Mouse (Mus musculus): Measurements from ENCODE around the gene Gm20388. TPM values are rescaled to one million over a fixed set of nuclear protein-coding genes. Genes with fewer than 3 reads are reported as not detected.

Gm20388 gene
- total RNA-seq, 4 experiments from 2014 or later: 0.17 to 15.1 (median 6.6) TPM

DNA sequence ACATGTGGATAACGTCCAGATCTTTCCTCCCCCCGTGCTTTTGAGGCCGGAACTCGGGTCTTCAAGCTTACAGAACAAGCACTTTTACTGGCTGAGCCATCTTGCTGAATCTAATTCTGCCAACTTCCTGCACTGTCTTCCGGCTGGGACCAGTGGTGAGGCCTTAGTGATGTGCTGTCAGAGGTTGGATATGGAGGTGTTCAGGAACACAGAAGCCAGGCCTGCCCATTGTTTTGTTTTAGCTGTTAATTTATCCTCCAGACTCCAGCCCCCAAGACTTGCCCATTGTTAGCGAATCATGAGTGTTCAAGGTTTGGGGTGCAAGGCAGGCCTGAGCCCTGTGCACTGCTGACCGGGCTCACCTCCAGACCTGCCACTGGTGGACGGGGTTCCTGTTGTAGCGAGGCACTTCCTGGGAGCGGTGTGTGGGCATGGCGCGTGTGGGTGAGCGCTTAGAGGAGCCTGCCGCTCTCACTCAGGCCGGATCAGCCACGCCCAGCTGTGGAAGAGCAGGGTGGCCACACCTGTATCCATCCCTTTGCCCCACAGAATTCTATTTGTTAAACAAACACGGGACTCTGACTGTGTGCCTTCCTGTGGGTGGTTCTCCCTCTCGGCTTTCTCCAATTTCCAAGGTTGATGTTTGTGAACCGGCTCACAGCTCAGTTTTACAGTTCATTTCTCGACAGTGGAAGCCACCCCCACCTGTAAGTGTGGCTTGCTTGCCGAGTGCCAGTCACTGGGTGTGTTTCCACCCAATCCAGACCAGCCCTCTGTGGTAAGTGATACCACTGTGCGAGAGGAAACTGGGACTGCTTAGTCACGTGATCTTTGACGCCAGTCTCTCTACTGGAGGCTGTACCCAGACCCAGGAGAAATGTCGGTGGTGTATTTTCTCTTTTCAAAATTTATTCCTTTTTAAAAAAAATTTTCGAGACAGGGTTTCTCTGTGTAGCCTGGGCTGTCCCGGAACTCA lies 3430.7 kb downstream of the Gm20388 start:
- no peak for DNase-seq (ENCODE audit: low spot score in 2 of 2)

DNA sequence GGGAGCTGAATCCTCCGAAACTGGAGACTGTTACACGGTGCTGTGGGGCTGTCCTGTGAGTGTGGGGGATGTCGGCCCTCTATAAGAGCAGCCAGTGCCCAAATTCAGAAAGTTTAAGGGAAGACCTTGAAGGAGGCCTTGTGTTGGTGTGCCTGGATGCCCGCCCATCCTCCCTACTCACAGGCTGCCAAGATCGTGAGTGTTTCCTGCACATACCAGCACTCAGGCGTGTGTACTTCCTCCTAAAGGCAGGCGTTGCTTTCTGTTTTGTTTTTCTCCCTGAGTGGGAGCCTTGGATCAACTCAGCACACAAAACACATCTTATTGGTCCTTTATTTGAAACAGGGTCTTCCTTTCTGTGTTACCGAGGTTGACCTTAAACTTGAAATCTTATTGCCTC lies 3431.6 kb downstream of the Gm20388 start:
- DNase-seq (ENCODE audit: low spot score in 2 of 2): no peak

DNA sequence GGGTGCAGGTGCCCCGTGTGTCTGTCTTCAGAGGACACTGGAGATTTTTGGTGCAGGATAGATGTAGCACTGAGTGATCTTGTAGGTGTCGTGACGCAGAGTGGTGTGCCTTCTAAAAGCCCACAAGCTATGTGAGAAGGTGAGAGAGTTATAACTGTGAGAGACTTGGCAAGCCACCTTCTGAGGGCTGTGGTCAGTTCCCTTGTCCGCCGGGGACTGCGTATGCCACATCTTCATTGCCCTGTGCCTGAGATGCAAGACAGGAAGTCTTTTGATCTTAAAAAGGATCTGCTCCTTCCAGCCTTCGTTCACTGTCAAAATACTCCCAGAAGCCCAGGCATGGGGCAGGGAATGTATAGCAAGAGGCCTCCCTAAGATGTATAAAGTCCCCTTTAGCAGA lies 3432.3 kb downstream of the Gm20388 start:
- no peak for DNase-seq (ENCODE audit: low spot score in 2 of 2)

DNA sequence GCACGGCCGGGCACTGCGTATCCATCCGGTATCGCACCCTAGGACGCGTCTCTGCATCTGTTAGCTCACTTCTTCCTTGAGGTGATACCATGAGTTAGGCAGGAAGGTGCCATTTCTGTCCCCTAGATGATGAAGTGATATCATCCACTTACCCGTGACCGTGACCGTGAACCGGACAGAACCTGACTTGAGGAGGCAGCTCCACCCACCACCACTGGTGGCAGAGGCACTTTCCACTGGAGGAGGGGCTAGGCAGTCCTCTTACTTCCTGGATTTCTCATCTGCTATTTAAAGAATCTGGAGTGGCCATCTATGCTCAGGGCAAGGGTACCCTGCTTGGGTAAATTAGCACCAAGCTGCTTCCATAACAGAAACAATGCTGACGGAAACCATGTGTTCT lies 3432.8 kb downstream of the Gm20388 start:
- no peak for DNase-seq (ENCODE audit: low spot score in 2 of 2)

DNA sequence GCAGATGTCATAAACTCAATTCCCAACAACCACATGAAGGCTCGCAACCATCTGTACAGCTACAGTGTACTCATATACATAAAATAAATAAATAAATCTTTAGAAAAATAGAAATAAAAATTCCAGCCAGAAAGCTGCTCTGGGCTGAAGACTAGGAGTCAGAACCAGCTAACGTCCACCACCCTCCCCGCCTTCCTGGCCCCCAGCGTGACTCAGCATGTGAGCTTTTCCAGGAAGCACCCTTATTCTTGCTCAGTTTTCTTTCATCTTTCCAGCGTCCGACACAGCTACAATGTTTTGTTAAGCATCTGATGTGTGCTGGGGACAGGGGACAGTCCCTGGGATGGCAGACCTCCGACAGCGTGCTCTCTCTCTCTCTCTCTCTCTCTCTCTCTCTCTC lies 3434.5 kb downstream of the Gm20388 start:
- no peak for DNase-seq (ENCODE audit: low spot score in 2 of 2)

DNA sequence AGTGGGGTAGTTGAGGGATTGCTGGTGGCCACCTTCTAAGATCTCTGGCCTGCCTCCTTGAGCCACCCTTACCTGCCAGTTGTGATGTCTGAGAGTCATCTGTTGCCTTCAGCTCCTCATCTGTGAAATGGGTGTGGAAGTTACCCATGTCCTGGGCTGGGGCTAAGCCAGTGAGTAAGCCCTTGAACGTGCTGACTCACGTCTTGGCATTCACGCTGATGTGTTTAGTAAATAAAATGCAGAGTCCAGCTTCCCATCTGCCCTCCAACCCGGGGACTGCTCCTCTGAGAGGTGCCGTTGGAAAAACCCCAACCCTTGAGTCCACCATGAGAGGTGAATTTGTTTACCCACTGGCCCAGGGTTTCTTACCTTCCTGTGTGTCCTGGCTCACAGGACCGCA lies 3435.2 kb downstream of the Gm20388 start:
- DNase-seq (ENCODE audit: low spot score in 2 of 2): no peak

DNA sequence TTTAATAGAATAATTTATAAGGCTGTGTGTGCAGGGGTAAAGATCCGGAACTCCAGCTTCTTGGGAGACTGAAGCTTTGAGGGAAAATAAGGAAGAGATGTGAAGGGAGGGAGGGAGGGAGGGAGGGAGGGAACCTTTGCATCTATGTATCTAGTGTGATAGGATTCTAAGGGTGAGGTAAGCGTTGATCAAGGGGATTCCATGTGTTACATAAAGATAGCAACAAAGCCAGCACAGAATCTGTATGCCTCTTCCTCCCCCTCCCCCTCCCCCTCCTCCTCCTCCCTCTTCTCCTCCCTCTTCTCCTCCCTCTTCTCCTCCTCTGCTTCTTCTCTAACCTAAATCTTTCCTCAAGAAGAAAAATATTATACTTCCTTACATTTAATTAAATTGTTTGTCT lies 3436.7 kb downstream of the Gm20388 start:
- no peak for DNase-seq (ENCODE audit: low spot score in 2 of 2)

DNA sequence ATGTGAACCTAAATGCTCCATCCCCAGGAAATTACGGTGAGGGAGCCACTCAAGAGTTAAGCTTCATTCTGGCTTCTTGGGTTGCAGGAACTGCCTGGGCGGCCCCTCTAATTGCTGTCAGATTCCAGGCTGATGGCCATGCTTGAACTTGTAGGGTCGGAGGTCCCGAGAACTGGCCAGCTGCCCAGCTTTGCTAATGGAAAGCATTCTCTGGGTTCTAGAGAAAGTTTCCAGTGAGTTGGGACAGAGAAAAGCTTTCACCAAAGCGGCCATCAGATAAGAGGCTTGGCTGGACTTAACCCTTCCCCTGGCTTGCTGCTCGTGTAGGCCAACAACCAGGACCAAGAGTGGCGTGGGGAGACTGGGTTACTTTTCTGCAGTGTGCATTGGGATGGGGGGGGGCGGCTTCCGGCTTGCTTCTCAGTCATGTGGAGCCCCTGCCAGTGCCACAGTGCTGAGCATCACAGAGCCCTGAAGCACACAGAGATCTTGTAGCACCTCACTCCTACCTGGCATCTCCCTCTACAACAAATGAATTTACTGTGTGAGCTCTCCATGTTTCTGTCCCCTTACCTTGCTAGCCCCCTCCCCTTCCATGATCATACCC lies 3437.7 kb downstream of the Gm20388 start:
- no peak for DNase-seq (ENCODE audit: low spot score in 2 of 2)

DNA sequence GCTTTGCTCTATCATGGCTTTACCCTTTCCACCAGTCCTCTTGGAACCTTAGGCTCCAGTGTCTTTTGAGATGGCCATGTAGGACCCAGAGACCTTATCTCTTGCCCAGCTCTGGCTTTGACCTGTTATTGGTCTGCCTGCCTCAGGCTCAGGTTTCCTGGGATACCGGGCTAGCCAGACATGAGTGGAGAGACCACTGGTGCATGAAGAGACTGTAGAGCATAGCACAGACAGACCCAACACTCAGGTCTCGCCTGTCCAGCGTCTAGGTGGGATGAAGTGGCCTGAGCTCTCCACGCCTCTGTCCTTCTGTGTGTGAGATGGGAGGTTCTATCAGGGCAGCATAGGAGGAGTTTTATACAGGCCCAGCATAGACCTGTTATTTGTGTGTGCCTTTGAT lies 3438.4 kb downstream of the Gm20388 start:
- no peak for DNase-seq (ENCODE audit: low spot score in 2 of 2)

DNA sequence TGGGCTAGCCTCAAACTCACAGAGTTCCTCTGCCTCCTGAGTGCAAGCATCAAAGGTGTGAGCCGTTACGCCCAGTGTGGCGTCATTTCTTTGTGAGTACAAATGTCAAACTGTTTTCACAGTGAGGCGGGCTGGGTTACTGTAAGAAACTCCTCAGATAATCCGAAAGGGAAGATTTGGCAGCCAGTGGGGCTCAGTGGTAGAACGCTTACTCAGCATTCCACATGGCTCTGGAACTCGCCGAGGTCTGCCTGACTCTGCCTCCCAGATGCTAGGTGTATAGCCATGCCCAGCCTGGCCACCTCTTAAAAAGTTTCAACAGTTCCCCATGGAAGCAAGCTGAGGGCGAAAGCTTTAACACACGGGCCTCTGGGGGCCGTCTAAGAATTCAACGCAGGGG lies 3441.5 kb downstream of the Gm20388 start:
- DNase-seq (ENCODE audit: low spot score in 2 of 2): no peak

DNA sequence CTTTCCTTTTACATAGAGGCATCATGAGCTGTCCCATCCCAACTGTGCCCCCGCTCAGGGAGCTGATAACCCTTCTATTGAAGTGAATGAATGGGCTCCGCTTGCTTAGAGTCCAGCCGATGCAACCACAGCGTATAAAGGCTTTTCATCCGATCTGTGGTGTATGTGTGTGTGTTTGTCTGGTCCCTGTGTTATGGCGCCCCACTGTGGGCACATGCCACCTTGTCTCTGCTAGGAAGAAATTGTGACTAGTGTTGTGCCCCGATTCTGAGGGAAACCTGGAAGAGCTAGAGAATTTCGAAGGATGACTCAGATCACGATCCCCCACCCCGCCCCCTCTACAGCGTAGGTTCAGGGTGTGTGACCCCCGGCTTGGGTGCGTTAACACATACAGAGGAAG lies 3442.1 kb downstream of the Gm20388 start:
- DNase-seq (ENCODE audit: low spot score in 2 of 2): peak in 1 of 2 experiments; percentile 36

DNA sequence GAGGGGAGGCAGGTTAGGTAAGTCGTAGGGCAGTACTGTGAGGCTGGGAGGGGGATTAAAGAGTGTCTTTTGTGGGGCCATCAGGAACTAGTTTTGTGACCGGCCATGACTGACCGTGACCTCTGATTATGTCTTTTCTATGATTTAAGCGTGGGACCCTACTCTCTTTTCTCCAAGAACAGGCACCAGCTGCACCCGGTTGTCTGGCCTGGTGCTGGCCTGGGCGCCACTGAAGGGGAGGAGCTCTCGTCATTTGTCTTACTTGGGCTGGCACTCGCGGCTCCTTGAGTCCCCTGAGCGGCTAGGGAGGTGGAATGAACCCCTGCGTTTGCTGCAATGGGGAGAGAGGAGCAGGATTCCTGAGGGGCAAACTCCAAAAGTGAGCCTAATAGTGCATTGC lies 3442.6 kb downstream of the Gm20388 start:
- DNase-seq (ENCODE audit: low spot score in 2 of 2): no peak

DNA sequence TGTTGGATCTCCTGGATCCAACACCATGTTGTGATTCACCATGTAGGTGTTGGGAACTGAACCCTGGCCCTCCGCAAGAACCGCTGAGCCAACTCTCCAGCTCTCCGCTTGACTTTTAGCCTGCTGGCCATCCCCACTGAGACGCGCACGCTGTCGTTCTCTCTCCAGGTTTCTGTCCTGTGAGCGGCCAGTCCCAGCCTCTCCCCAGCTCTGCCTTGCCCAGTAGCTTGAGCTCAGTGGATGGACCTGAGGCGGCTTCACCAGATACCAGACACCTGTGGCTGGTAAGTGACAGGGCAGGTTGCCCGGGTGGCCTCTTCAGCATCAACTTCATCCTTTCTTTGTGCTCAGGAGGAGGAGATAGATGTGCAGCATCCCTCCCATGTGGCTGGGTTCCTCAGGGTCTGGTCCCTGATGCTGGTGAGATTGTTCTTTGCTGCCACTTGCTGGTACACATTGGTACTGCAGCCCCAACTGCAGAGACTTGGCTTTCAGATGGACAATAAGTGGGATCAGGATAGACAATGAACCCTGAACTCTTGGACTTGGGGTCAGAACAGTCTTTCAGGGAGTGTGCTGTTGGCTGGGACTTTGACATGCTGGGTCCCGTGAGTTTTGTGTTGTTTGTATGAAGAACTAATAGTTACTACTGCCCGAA lies 3450.6 kb downstream of the Gm20388 start:
- DNase-seq (ENCODE audit: low spot score in 2 of 2): peak; percentile 48 to 88

DNA sequence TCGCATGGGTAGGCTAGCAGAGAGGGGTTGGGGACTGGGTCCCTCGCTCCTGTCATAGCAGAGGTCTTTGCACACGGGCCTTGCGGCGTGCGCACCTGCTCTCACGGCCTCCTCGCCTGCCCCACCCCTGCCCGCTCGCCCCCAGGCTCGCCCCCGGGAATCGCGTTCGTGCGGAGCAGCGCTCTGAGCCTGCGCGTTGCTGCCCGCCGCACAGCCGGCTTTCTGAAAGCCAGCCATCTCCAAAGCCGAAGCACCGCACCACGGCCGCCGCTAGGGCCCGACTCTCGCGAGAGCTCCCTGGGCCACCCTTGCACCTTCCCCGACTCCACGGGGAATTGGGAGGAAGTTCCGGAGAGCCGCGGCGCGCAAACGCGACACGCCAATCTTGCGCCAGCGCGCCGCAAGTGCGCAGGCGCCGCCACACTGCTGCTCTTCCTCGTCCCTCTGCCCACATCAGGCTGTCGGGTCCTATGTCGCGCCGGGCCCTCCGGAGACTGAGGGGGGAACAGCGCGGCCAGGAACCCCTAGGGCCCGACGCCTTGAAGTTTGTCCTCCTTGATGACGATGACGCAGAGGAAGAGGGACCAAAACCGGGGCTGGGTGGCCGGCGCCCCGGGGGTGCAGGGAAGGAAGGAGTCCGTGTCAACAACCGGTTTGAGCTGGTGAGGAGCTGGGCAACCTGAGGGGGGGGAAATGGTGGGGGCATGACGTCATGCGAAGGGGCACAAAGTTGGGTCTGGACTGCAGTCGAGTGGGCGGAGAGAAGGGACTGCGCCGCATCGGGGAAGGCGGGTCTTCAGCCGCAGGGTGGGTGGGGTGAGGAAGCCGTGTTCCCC lies 3463.0 kb downstream of the Gm20388 start, which contains the start of gene Tcf25:
TSS of gene Tcf25 (plus strand) at position 351 of the 836 bp plus-strand sequence.
- peak; percentile 95 for DNase-seq (ENCODE audit: low spot score in 2 of 2)

DNA sequence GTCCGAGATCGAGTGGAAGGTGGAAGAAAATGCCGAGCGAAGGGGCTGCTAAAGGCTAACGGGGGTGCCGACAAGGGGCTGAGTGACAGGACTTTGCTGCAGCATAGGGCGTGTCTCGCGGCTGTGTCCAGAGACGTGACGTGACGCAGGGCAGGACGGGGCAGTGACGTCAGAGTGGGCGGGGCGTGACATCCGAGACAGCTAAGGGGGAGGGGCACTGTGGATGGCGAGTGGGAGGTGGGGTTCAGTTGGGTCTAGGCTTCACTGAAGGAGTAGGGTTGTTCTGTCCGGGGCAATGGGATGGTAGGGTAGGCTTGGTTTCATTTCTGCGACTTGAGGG lies 3463.6 kb downstream of the Gm20388 start:
- DNase-seq (ENCODE audit: low spot score in 2 of 2): peak; percentile 90 to 93

DNA sequence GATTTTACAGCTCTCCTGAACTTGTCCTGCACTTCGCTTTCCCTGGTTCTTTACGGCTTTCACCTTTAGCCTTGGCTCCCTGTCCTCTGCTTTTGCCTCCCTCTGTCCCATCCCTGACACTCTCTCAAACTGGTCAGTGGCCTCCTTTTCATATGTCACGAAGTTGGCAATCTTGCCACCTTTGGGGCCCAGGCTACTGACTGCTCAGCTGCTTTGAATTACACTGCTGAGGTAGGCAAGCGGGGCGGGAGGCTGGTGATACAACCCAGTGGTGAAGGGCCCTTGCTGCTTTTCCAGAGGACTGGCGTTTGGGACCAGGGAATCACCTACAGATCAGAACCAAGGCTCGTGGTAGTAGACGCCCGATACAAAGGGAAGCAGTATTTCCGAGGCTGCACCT lies 3465.1 kb downstream of the Gm20388 start:
- no peak for DNase-seq (ENCODE audit: low spot score in 2 of 2)

DNA sequence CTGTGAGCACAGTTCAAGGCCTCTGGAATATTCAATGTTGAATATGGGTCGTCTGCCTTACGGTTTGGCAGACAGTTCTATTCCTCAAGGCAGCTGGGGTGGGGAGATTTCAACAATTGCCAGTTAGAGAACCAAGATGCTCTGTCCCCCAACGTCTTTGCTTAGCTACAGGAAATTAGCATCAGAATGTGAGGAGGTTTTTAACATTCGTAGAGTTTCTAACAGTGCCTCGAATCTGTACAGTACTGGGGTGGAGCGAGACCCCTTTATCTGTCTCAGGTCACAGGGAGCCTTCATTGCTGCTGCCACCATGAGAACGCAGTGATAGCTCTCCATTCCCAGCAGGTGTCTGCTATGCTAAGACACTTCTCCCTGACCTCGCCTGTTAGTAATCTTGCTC lies 3465.5 kb downstream of the Gm20388 start:
- no peak for DNase-seq (ENCODE audit: low spot score in 2 of 2)

DNA sequence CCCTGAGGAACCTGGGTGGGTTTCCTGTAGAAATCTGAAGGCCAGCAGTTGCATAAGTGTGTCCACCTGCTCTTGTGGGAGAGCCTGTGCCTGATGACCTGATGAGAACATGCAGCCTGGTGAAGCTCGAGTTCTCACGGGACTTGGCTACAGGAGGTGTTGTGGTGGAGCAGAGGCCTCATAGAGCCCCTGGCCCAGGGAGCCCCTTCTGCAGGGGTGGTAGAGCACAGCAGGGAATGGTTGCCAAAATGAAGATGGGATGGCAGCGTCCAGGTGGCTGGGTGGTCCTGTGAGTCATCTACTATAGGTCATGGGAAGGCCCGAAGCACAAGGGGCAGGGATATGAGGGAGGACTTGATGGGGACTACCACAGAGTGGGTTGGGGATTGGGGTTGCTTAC lies 3471.1 kb downstream of the Gm20388 start:
- no peak for DNase-seq (ENCODE audit: low spot score in 2 of 2)

DNA sequence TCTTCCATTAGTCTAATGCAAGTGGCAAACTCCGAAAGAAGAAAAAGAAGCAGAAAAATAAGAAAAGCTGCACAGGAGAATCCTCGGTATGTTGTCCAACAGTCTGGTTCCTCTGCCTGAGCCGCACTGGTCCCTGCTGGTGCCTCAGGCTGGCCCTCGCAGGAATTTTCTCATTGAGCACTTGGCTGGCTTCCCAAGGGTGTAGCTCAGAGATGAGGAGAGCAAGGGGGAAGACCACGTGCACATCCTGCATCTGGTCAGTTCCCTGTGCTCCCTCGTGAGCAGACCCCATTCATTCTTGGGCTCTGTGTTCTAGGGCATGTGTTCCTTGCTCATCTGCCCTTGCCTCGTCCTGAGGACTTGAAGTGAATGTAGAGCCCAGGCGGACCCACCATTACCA lies 3471.9 kb downstream of the Gm20388 start:
- no peak for DNase-seq (ENCODE audit: low spot score in 2 of 2)

DNA sequence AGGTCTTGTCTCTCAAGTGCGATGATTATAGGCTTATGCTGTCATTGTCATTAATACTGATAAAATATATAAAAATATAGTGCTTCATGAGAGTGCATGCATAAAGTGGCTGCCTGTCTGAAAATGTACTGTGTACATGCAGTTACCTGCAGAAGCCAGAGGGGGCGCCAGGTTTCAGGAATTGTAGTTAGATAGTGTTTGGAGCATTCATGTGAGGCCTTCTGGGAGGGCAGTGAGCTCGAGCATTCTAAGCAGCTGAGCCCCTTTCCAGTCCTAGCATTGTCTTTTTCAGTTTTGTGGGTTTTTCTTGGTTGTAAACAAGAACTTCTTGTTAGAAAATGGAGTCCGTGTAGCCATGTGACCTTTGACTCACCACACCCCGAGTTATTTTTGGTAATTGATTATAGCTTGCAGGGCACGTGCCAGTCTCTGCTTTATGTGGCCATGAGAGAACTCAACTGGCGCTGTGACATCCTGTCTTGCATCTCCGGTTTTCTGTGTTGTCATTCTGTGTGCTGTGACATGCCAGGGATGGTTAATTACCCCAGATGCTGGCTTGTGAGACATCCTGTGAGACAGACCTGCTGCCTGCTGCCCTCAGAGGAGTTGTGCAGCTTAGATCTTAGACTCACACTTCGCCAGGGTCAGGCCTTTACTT lies 3474.4 kb downstream of the Gm20388 start:
- DNase-seq (ENCODE audit: low spot score in 2 of 2): no peak

DNA sequence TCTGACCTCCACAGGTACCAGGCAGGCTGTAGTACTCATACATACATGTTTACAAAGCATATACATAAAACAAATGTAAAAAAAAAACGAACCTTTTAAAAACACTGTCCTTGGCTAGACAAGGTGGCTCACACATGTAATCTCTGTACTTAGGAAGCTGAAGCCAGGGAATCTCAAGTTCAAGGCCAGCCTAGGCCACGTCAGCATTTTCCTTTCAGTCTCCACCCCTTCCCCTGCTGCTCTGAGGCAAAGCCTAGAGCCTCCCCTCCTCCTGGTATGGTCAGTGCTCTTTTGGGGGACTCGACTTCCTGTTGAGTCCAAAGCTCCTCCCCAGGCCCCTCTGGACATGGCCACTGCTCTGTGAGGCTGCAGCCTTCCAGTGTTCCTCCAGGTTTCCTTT lies 3476.4 kb downstream of the Gm20388 start:
- no peak for DNase-seq (ENCODE audit: low spot score in 2 of 2)
